Mouse (Mus musculus) CH12.LX (cell line): ENCODE data around the gene Traf5. TPM values are rescaled to one million over a fixed set of nuclear protein-coding genes. Genes with fewer than 3 reads are reported as not detected.
A peak's percentile ranks its signal among the peaks of the same experiment; 100 is the strongest.

Source experiments
- DNase-seq: peaks from one replicate; pipeline ENCODE4 v3.0.0-alpha.2; 2013; ENCODE audit errors: extremely low read depth
- H3K27ac ChIP-seq: 2 replicates; pipeline ENCODE4 v1.5.1; 2012; ENCODE audit warnings: low read depth, mild to moderate bottlenecking, control low read depth, moderate library complexity; ENCODE audit not compliant: insufficient read depth
- H3K27me3 ChIP-seq: replicated peaks from 2 replicates; pipeline ENCODE3; 2012; ENCODE audit warnings: inconsistent platforms
- H3K36me3 ChIP-seq, 2 experiments: replicated peaks in 1 of 2; 2 replicates each; pipeline versions ENCODE3 to v1.6.1; 2012; ENCODE audit warnings: inconsistent platforms in 1 of 2, low read length in 1 of 2, mild to moderate bottlenecking in 1 of 2, mixed read lengths in 1 of 2, moderate library complexity in 1 of 2; ENCODE audit not compliant: control insufficient read depth in 1 of 2, insufficient read depth in 1 of 2
- H3K4me1 ChIP-seq, 2 experiments: 2 replicates each; pipeline ENCODE4 v1.6.1; 2012; ENCODE audit warnings: inconsistent platforms in 1 of 2, moderate library complexity in 1 of 2; ENCODE audit not compliant: insufficient read depth in 2 of 2, control insufficient read depth in 1 of 2
- H3K4me2 ChIP-seq: 2 replicates; pipeline ENCODE4 v1.6.1; 2012; ENCODE audit warnings: low read depth, mild to moderate bottlenecking, control low read depth; ENCODE audit not compliant: poor library complexity, insufficient read depth, severe bottlenecking
- H3K4me3 ChIP-seq, 3 experiments: fragments of 150-350 bp in 1 of 3; sonication (generic) in 1 of 3; replicated peaks in 1 of 3; 2 replicates each; pipeline versions ENCODE3 to v1.5.1; 2011 to 2012; ENCODE audit warnings: low read depth in 2 of 3, low read length in 2 of 3, mild to moderate bottlenecking in 2 of 3, moderate library complexity in 2 of 3, control low read depth in 1 of 3, improper control_type of control experiment in 1 of 3, inconsistent platforms in 1 of 3, mixed read lengths in 1 of 3; ENCODE audit not compliant: poor library complexity in 1 of 3
- H3K79me2 ChIP-seq: replicated peaks from 2 replicates; pipeline ENCODE4 v1.6.1; 2012; ENCODE audit warnings: mild to moderate bottlenecking, moderate library complexity; ENCODE audit not compliant: control insufficient read depth, poor library complexity, insufficient read depth, severe bottlenecking; ENCODE audit errors: extremely low read depth
- H3K9ac ChIP-seq: 2 replicates; pipeline ENCODE4 v1.6.1; 2012; ENCODE audit warnings: low read depth, mild to moderate bottlenecking, control low read depth, moderate library complexity; ENCODE audit not compliant: insufficient read depth
- H3K9me3 ChIP-seq: replicated peaks from 2 replicates; pipeline ENCODE3; 2012; ENCODE audit warnings: low read length, inconsistent platforms, mixed read lengths
- BHLHE40 ChIP-seq: IDR thresholded peaks from 2 replicates; pipeline ENCODE4 v1.6.1; 2011; ENCODE audit warnings: mild to moderate bottlenecking, low read depth, low read length, improper control_type of control experiment
- CTCF ChIP-seq, 2 experiments: IDR thresholded peaks in 1 of 2; conservative IDR thresholded peaks in 1 of 2; 2 replicates each; pipeline ENCODE4 v1.5.1; 2011 to 2012; ENCODE audit warnings: low read depth in 2 of 2, low read length in 2 of 2, improper control_type of control experiment in 1 of 2, inconsistent platforms in 1 of 2, mild to moderate bottlenecking in 1 of 2, moderate library complexity in 1 of 2
- EP300 ChIP-seq: IDR thresholded peaks from 2 replicates; pipeline ENCODE4 v1.6.1; 2011; ENCODE audit warnings: low read length, improper control_type of control experiment
- ETS1 ChIP-seq: conservative IDR thresholded peaks from 2 replicates; pipeline ENCODE4 v1.6.1; 2012; ENCODE audit warnings: low read depth, mild to moderate bottlenecking, inconsistent platforms, low read length, improper control_type of control experiment, moderate library complexity
- GABPA ChIP-seq: IDR thresholded peaks from 2 replicates; pipeline ENCODE4 v1.6.1; 2012; ENCODE audit warnings: low read depth, low read length, improper control_type of control experiment, inconsistent platforms; ENCODE audit not compliant: insufficient replicate concordance
- IRF4 ChIP-seq: IDR thresholded peaks from 2 replicates; pipeline ENCODE4 v1.6.1; 2014; ENCODE audit warnings: low read depth, mild to moderate bottlenecking, inconsistent platforms, low read length, improper control_type of control experiment
- MAFK ChIP-seq: IDR thresholded peaks from 2 replicates; pipeline ENCODE4 v1.6.1; 2011; ENCODE audit warnings: low read length, improper control_type of control experiment; ENCODE audit not compliant: insufficient replicate concordance
- MYC ChIP-seq: IDR thresholded peaks from 2 replicates; pipeline ENCODE4 v1.6.1; 2011; ENCODE audit warnings: low read depth, mild to moderate bottlenecking, improper control_type of control experiment, low read length
- POLR2AphosphoS2 ChIP-seq: IDR thresholded peaks from 2 replicates; pipeline ENCODE4 v1.6.1; 2011; ENCODE audit warnings: low read depth, low read length, improper control_type of control experiment
- RAD21 ChIP-seq: IDR thresholded peaks from 2 replicates; pipeline ENCODE4 v1.6.1; 2011; ENCODE audit warnings: low read depth, mild to moderate bottlenecking, low read length, improper control_type of control experiment, moderate library complexity
- RCOR1 ChIP-seq: conservative IDR thresholded peaks from 2 replicates; pipeline ENCODE4 v1.6.1; 2012; ENCODE audit warnings: low read depth, mild to moderate bottlenecking, inconsistent platforms, low read length, improper control_type of control experiment
- SIN3A ChIP-seq: IDR thresholded peaks from 2 replicates; pipeline ENCODE4 v1.6.1; 2012; ENCODE audit warnings: low read length, improper control_type of control experiment, inconsistent platforms
- TBP ChIP-seq: conservative IDR thresholded peaks from 2 replicates; pipeline ENCODE4 v1.6.1; 2011; ENCODE audit warnings: low read depth, low read length, improper control_type of control experiment
- TCF12 ChIP-seq: IDR thresholded peaks from 2 replicates; pipeline ENCODE4 v1.6.1; 2014; ENCODE audit warnings: low read depth, mild to moderate bottlenecking, inconsistent platforms, low read length, improper control_type of control experiment
- UBTF ChIP-seq: IDR thresholded peaks from 2 replicates; pipeline ENCODE4 v1.6.1; 2012; ENCODE audit warnings: low read depth, mild to moderate bottlenecking, inconsistent platforms, low read length, improper control_type of control experiment, moderate library complexity
- ZC3H11A ChIP-seq: IDR thresholded peaks from 2 replicates; pipeline ENCODE4 v1.6.1; 2012; ENCODE audit warnings: low read depth, mild to moderate bottlenecking, inconsistent platforms, low read length, improper control_type of control experiment
- dilution Hi-C: fragments of 300-500 bp; cut with MboI; formaldehyde crosslinking; loops from 2 replicates; pipeline ENCODE4 v1.14.3; 2020; ENCODE audit warnings: low sequenced_read_pairs; ENCODE audit not compliant: extremely low pct_unique_long_range_greater_than_20kb, extremely low pct_ligation_motif_present
- in situ Hi-C: fragments of 300-500 bp; cut with MboI; formaldehyde crosslinking; loops from 3 replicates; pipeline ENCODE4 v1.14.3; 2019; ENCODE audit warnings: low sequenced_read_pairs, low pct_ligation_motif_present, low pct_unique_long_range_greater_than_20kb, mixed read lengths
- polyA plus RNA-seq: library from polyadenylated mRNA; unstranded; fragments of >175 nt; gene quantifications from 2 replicates; pipeline ENCODE4 v1.2.1, GENCODE M21; 2012; ENCODE audit warnings: low read depth; ENCODE audit not compliant: insufficient read length
- total RNA-seq, 2 experiments: library from RNA; depleted of rRNA; stranded (reverse); fragments of 300-350 nt in 1 of 2; fragments of >200 nt in 1 of 2; gene quantifications; 2 replicates each; pipeline ENCODE4 v1.2.3; 2012 to 2014

Traf5 gene
- total and polyA plus RNA-seq, 3 experiments = 21.3 to 38.7 (median 32.3) TPM

GRCm38 (mm10) chr1:192062682-192063081, 29.7 kb downstream of the Traf5 start (continued):
- no peak for TF ChIP-seq SIN3A
- TF ChIP-seq TBP = no peak
- TF ChIP-seq MYC = no peak
- no peak for TF ChIP-seq ZC3H11A
- no peak for TF ChIP-seq RAD21
- TF ChIP-seq POLR2AphosphoS2 = no peak
- TF ChIP-seq GABPA = no peak
- no peak for TF ChIP-seq MAFK
- no peak for TF ChIP-seq UBTF

GRCm38 (mm10) chr1:192061666-192062306, 30.6 kb downstream of the Traf5 start:
- peak; percentile 42 for DNase-seq
- dilution Hi-C loops (no loop called here), in situ Hi-C loops (no loop called here)
- Histone ChIP-seq H3K4me2 (no peak overlapping the region), H3K9me3 (peaks cover 23% of the 10 kb centered on the region), H3K27ac (0 out of 2 replicates have a peak overlapping the region, but pooled peaks have one; percentile 19), H3K79me2 (no peaks in the 10 kb centered on the region), H3K9ac (no peak overlapping the region), H3K27me3 (no peaks in the 10 kb centered on the region), H3K36me3 (peaks cover 56 to 96% of the 10 kb centered on the region in 2 experiments)
- peak; percentile 74 for TF ChIP-seq ETS1
- peak; percentile 41; the same call in 1 of the 2 replicates for TF ChIP-seq TCF12
- TF ChIP-seq MYC = no peak
- no peak for TF ChIP-seq CTCF (conservative IDR thresholded peaks at IDR 0.05 in 1 of 2, IDR thresholded peaks at IDR 0.05 in 1 of 2; ENCODE audit: low read depth in 2 of 2, low read length in 2 of 2)
- peak; percentile 39; the same call in 1 of the 2 replicates for TF ChIP-seq EP300
- peak; percentile 71 for TF ChIP-seq BHLHE40
- TF ChIP-seq, all 38 proteins: peak for 4
- Histone ChIP-seq H3K4me3 (no peak overlapping the region), H3K4me1 (peaks cover 14 to 15% of the 10 kb centered on the region in 2 experiments)

- no peaks in the 10 kb centered on the region for H3K27me3 ChIP-seq
- H3K36me3 ChIP-seq = peaks cover 43 to 79% of the 10 kb centered on the region in 2 experiments
- H3K4me3 ChIP-seq = no peak overlapping the region
- H3K4me1 ChIP-seq = peaks cover 14 to 15% of the 10 kb centered on the region in 2 experiments
- in situ Hi-C loops (no loop called here), dilution Hi-C loops (no loop called here)
- no peak overlapping the region for H3K9ac ChIP-seq
- H3K9me3 ChIP-seq = peaks cover 7% of the 10 kb centered on the region
- no peak overlapping the region for H3K4me2 ChIP-seq
- DNase-seq = no peak
- H3K79me2 ChIP-seq = no peaks in the 10 kb centered on the region
- H3K27ac ChIP-seq = no peak overlapping the region
- TF ChIP-seq RCOR1 = no peak
- no peak for TF ChIP-seq GABPA
- TF ChIP-seq IRF4 = no peak
These were observed 33.4 kb downstream of the Traf5 start for GRCm38 (mm10) chr1:192058911-192059310.
